Mouse (Mus musculus) E14TG2a.4 (cell line): ENCODE measurements around the gene Syt3.

Experiments
- CTCF ChIP-seq: conservative IDR thresholded peaks from 2 replicates; pipeline ENCODE4 v1.5.1; 2014; ENCODE audit warnings: low read length
- NANOG ChIP-seq: IDR thresholded peaks from 2 replicates; pipeline ENCODE4 v1.6.1; 2014; ENCODE audit warnings: borderline replicate concordance, low read length, mixed read lengths
- POU5F1 ChIP-seq: IDR thresholded peaks from 2 replicates; pipeline ENCODE4 v1.6.1; 2014; ENCODE audit warnings: low read length, borderline replicate concordance

DNA sequence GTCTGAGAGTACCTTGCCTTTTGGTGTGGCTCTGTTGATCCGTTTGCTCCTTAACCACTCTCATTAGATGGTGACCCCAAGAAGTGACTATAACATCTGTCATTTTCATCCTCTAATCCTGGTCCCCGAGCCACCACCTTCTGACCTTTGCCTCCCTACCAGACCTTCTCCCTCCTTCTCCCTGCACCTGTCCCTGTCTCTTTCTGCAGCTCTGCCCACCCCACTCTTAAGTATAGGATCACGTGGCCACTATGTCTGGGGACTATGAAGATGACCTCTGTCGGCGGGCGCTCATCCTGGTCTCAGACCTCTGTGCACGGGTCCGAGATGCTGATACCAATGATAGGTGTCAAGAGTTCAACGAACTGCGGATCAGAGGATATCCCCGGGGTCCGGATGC is 1.8 kb downstream of the Syt3 start, which contains the start of gene 1700008O03Rik:
- TF ChIP-seq CTCF (no peak), NANOG (no peak), POU5F1 (no peak)
